Mouse (Mus musculus) MEL (cell line): ENCODE measurements around the gene Larp1b. TPM values are rescaled to one million over a fixed set of nuclear protein-coding genes. Genes with fewer than 3 reads are reported as not detected.

ENCODE experiments used
- DNase-seq: peaks from one replicate; pipeline ENCODE4 v3.0.0; 2011; ENCODE audit warnings: low read depth, low spot score
- H3K27ac ChIP-seq: 2 replicates; pipeline ENCODE4 v1.5.1; 2012; ENCODE audit warnings: low read depth, mild to moderate bottlenecking, control low read depth, low read length, moderate library complexity; ENCODE audit not compliant: control insufficient read depth
- H3K27me3 ChIP-seq, 2 experiments: fragments of 150-350 bp in 1 of 2; sonication (generic) in 1 of 2; 2 replicates each; pipeline ENCODE4 v1.6.1; 2012; ENCODE audit warnings: low read length in 2 of 2, mild to moderate bottlenecking in 2 of 2, improper control_type of control experiment in 1 of 2, moderate library complexity in 1 of 2; ENCODE audit not compliant: insufficient read depth in 2 of 2, control insufficient read depth in 1 of 2
- H3K36me3 ChIP-seq, 2 experiments: 2 replicates each; pipeline ENCODE4 v1.6.1; 2012 to 2014; ENCODE audit warnings: low read length in 2 of 2, improper control_type of control experiment in 1 of 2, inconsistent platforms in 1 of 2, mild to moderate bottlenecking in 1 of 2; ENCODE audit not compliant: insufficient read depth in 2 of 2, control insufficient read depth in 1 of 2
- H3K4me1 ChIP-seq, 2 experiments: fragments of 150-350 bp in 1 of 2; sonication (generic) in 1 of 2; 2 replicates each; pipeline ENCODE4 v1.6.1; 2012; ENCODE audit warnings: low read length in 2 of 2, improper control_type of control experiment in 1 of 2, mild to moderate bottlenecking in 1 of 2; ENCODE audit not compliant: insufficient read depth in 2 of 2, control insufficient read depth in 1 of 2
- H3K4me3 ChIP-seq, 2 experiments: fragments of 150-350 bp in 1 of 2; sonication (generic) in 1 of 2; 2 replicates each; pipeline ENCODE4 v1.5.1; 2012; ENCODE audit warnings: low read depth in 2 of 2, low read length in 2 of 2, mild to moderate bottlenecking in 2 of 2, moderate library complexity in 2 of 2, control low read depth in 1 of 2, improper control_type of control experiment in 1 of 2; ENCODE audit not compliant: control insufficient read depth in 1 of 2, insufficient read depth in 1 of 2
- H3K79me2 ChIP-seq: 2 replicates; pipeline ENCODE4 v1.6.1; 2012; ENCODE audit warnings: mild to moderate bottlenecking, low read length, moderate library complexity; ENCODE audit not compliant: control insufficient read depth, poor library complexity, insufficient read depth
- H3K9ac ChIP-seq: 2 replicates; pipeline ENCODE4 v1.6.1; 2012; ENCODE audit warnings: low read depth, mild to moderate bottlenecking, control low read depth, low read length, moderate library complexity; ENCODE audit not compliant: control insufficient read depth, poor library complexity, severe bottlenecking
- H3K9me3 ChIP-seq: fragments of 150-350 bp; sonication (generic); replicated peaks from 2 replicates; pipeline ENCODE4 v1.6.1; 2012; ENCODE audit warnings: mild to moderate bottlenecking, low read length, improper control_type of control experiment, moderate library complexity; ENCODE audit not compliant: insufficient read depth
- CHD2 ChIP-seq: IDR thresholded peaks from 2 replicates; pipeline ENCODE4 v1.6.1; 2011; ENCODE audit warnings: low read length, improper control_type of control experiment
- EP300 ChIP-seq, 2 experiments: IDR thresholded peaks; 2 replicates each; pipeline ENCODE4 v1.6.1; 2011; ENCODE audit warnings: improper control_type of control experiment in 2 of 2, low read length in 2 of 2, low read depth in 1 of 2, mild to moderate bottlenecking in 1 of 2
- ETS1 ChIP-seq: IDR thresholded peaks from 2 replicates; pipeline ENCODE4 v1.6.1; 2012; ENCODE audit warnings: low read depth, mild to moderate bottlenecking, inconsistent platforms, low read length, improper control_type of control experiment, moderate library complexity
- GATA1 ChIP-seq: IDR thresholded peaks from 2 replicates; pipeline ENCODE4 v1.6.1; 2011; ENCODE audit warnings: low read depth, low read length, improper control_type of control experiment
- HCFC1 ChIP-seq: IDR thresholded peaks from 2 replicates; pipeline ENCODE4 v1.6.1; 2012; ENCODE audit warnings: low read depth, mild to moderate bottlenecking, inconsistent platforms, low read length, improper control_type of control experiment, moderate library complexity
- KAT2A ChIP-seq: conservative IDR thresholded peaks from 2 replicates; pipeline ENCODE4 v1.6.1; 2012; ENCODE audit warnings: low read depth, low read length, improper control_type of control experiment, inconsistent platforms
- MEF2A ChIP-seq: IDR thresholded peaks from 2 replicates; pipeline ENCODE4 v1.6.1; 2014; ENCODE audit warnings: low read depth, mild to moderate bottlenecking, inconsistent platforms, low read length, improper control_type of control experiment; ENCODE audit not compliant: poor library complexity, insufficient replicate concordance, severe bottlenecking; ENCODE audit errors: extremely low read depth
- MXI1 ChIP-seq: IDR thresholded peaks from 2 replicates; pipeline ENCODE4 v1.6.1; 2011; ENCODE audit warnings: mild to moderate bottlenecking, low read depth, low read length, improper control_type of control experiment
- NRF1 ChIP-seq: IDR thresholded peaks from 2 replicates; pipeline ENCODE4 v1.6.1; 2014; ENCODE audit warnings: low read depth, mild to moderate bottlenecking, inconsistent platforms, low read length, improper control_type of control experiment, moderate library complexity; ENCODE audit not compliant: poor library complexity, insufficient read depth, severe bottlenecking
- POLR2A ChIP-seq, 2 experiments: IDR thresholded peaks; 2 replicates each; pipeline ENCODE4 v1.6.1; 2011 to 2012; ENCODE audit warnings: low read length in 2 of 2, mild to moderate bottlenecking in 2 of 2, control low read depth in 1 of 2, improper control_type of control experiment in 1 of 2, low read depth in 1 of 2, moderate library complexity in 1 of 2; ENCODE audit not compliant: control insufficient read depth in 1 of 2, insufficient read depth in 1 of 2, poor library complexity in 1 of 2
- RAD21 ChIP-seq: IDR thresholded peaks from 2 replicates; pipeline ENCODE4 v1.6.1; 2011; ENCODE audit warnings: mild to moderate bottlenecking, low read depth, low read length, improper control_type of control experiment
- TBP ChIP-seq: IDR thresholded peaks from 2 replicates; pipeline ENCODE4 v1.8.0; 2011; ENCODE audit warnings: low read depth, low read length, improper control_type of control experiment
- ZC3H11A ChIP-seq: IDR thresholded peaks from 2 replicates; pipeline ENCODE4 v1.6.1; 2012; ENCODE audit warnings: low read depth, mild to moderate bottlenecking, inconsistent platforms, low read length, improper control_type of control experiment
- ZNF384 ChIP-seq: IDR thresholded peaks from 2 replicates; pipeline ENCODE4 v1.6.1; 2012; ENCODE audit warnings: low read depth, mild to moderate bottlenecking, inconsistent platforms, low read length, improper control_type of control experiment
- polyA plus RNA-seq, 2 experiments: library from polyadenylated mRNA; stranded (reverse) in 1 of 2; unstranded in 1 of 2; fragments of >175 nt in 1 of 2; fragments of >200 nt in 1 of 2; gene quantifications; 2 replicates each; pipeline versions ENCODE4 v1.2.1 to v1.2.4; 2012; ENCODE audit warnings: low replicate concordance in 2 of 2, low read depth in 1 of 2; ENCODE audit not compliant: insufficient read length in 2 of 2, insufficient read depth in 1 of 2, missing spikeins in 1 of 2
- total RNA-seq: library from RNA; depleted of rRNA; stranded (reverse); fragments of 300-350 nt; gene quantifications from 2 replicates; pipeline ENCODE4 v1.2.3, GENCODE M21; 2012

The Larp1b gene
- total and polyA plus RNA-seq, 3 experiments, result 30.4 to 33.3 TPM; not detected in 1

GRCm38 (mm10) chr3:40951365-40951764, 1.7 kb downstream of the Larp1b start (continued):
- TF ChIP-seq EP300 (IDR thresholded peaks at IDR 0.05; ENCODE audit: low read depth in 1 of 2, low read length in 2 of 2), result peak; percentile 53 to 59
- TF ChIP-seq NRF1, result no peak
- TF ChIP-seq MXI1, result peak; percentile 56; the same call in 1 of the 2 replicates
- no peak for TF ChIP-seq POLR2A (IDR thresholded peaks at IDR 0.05; ENCODE audit: control insufficient read depth in 1 of 2, insufficient read depth in 1 of 2, low read depth in 1 of 2, low read length in 2 of 2, poor library complexity in 1 of 2)
- peak; percentile 84 for TF ChIP-seq GATA1
- no peak for TF ChIP-seq MEF2A
- TF ChIP-seq HCFC1, result 0 out of 2 replicates have a peak, but pooled peaks have one; percentile 35
- no peak for TF ChIP-seq ZC3H11A
- TF ChIP-seq ETS1, result peak; percentile 60
- TF ChIP-seq CHD2, result no peak

- Histone ChIP-seq H3K4me3 (peak overlapping the region in 1 of 2 experiments; percentile 89; a peak in 1 of 4 replicates), H3K9ac (no peak overlapping the region)
Observed at GRCm38 (mm10) chr3:40952606-40953005, 3.0 kb downstream of the Larp1b start.

GRCm38 (mm10) chr3:40954792-40955191, 5.2 kb downstream of the Larp1b start:
- Histone ChIP-seq H3K27ac (no peak overlapping the region), H3K4me3 (no peak overlapping the region), H3K9ac (no peak overlapping the region), H3K79me2 (peaks cover 33% of the 10 kb centered on the region), H3K4me1 (peaks cover 9 to 11% of the 10 kb centered on the region in 2 experiments), H3K36me3 (peaks cover 0 to 16% of the 10 kb centered on the region in 2 experiments; a peak in 2 of 4 replicates), H3K27me3 (no peaks in the 10 kb centered on the region), H3K9me3 (no peaks in the 10 kb centered on the region)
- TF ChIP-seq TBP, result no peak
- TF ChIP-seq ZNF384, result peak; percentile 90
- no peak for DNase-seq

More at GRCm38 (mm10) chr3:40952606-40953005, 3.0 kb downstream of the Larp1b start:
- DNase-seq, result no peak
- no peaks in the 10 kb centered on the region for H3K27me3 ChIP-seq
- H3K9me3 ChIP-seq, result no peaks in the 10 kb centered on the region
- no peak overlapping the region for H3K27ac ChIP-seq
- H3K4me1 ChIP-seq, result peaks cover 9 to 16% of the 10 kb centered on the region in 2 experiments
- peaks cover 0 to 16% of the 10 kb centered on the region in 2 experiments; a peak in 2 of 4 replicates for H3K36me3 ChIP-seq
- TF ChIP-seq RAD21 (peak; percentile 6), KAT2A (no peak)
- peaks cover 25% of the 10 kb centered on the region for H3K79me2 ChIP-seq
